In genomic region chr15:81745601-81746114, GRCm38 (mm10) we compare ENCODE assay signal across 7 mouse cellular contexts. TPM values are rescaled to one million over a fixed set of nuclear protein-coding genes. Genes with fewer than 3 reads are reported as not detected.
DNase-seq lines count a peak whose midpoint lies in the region; ATAC-seq and TF ChIP-seq lines count a peak whose summit lies in the region.

No protein-coding gene starts in this region.

- no peaks in the 10 kb centered on the region for H3K27me3 ChIP-seq in intestine, embryonic 15.5 days (replicated peaks)
- no peaks in the 10 kb centered on the region for H3K27me3 ChIP-seq in limb, embryonic 13.5 days
- no peaks in the 10 kb centered on the region for H3K27me3 ChIP-seq in midbrain, embryonic 13.5 days

- H3K4me2 ChIP-seq in intestine, embryonic 15.5 days (replicated peaks): peak overlapping the region; percentile 89
- peak overlapping the region; percentile 83 for H3K4me2 ChIP-seq in limb, embryonic 13.5 days (replicated peaks)
- H3K4me2 ChIP-seq in midbrain, embryonic 13.5 days (replicated peaks): peak overlapping the region; percentile 83

- H3K9me3 ChIP-seq in intestine, embryonic 15.5 days: no peaks in the 10 kb centered on the region
- H3K9me3 ChIP-seq in limb, embryonic 13.5 days: no peaks in the 10 kb centered on the region
- no peaks in the 10 kb centered on the region for H3K9me3 ChIP-seq in midbrain, embryonic 13.5 days

- H3K4me1 ChIP-seq in cortical plate, adult 2 months (ENCODE audit: control insufficient read depth, insufficient read depth, low read length): no peaks in the 10 kb centered on the region; the same call in 1 of the 2 replicates
- peaks cover 10% of the 10 kb centered on the region for H3K4me1 ChIP-seq in intestine, embryonic 15.5 days (replicated peaks)
- peaks cover 17% of the 10 kb centered on the region for H3K4me1 ChIP-seq in limb, embryonic 13.5 days
- peaks cover 31% of the 10 kb centered on the region for H3K4me1 ChIP-seq in midbrain, embryonic 13.5 days (replicated peaks)

- peak overlapping the region; percentile 94 for H3K9ac ChIP-seq in intestine, embryonic 15.5 days
- peak overlapping the region; percentile 97 for H3K9ac ChIP-seq in limb, embryonic 13.5 days
- peak overlapping the region; percentile 97 for H3K9ac ChIP-seq in midbrain, embryonic 13.5 days (replicated peaks)

- H3K4me3 ChIP-seq in cortical plate, adult 2 months (ENCODE audit: insufficient read depth, low read length): peak overlapping the region; percentile 79
- H3K4me3 ChIP-seq in intestine, embryonic 15.5 days (replicated peaks): peak overlapping the region; percentile 93
- H3K4me3 ChIP-seq in limb, embryonic 13.5 days: peak overlapping the region; percentile 92
- peak overlapping the region; percentile 87 for H3K4me3 ChIP-seq in midbrain, embryonic 13.5 days (replicated peaks)

- WGBS in intestine, embryonic 15.5 days: 1% methylated on average over 33 of the region's 33 CpGs
- WGBS in limb, embryonic 13.5 days: under 1% methylated on average over 33 of the region's 33 CpGs
- WGBS in midbrain, embryonic 13.5 days: under 1% methylated on average over 33 of the region's 33 CpGs

- peak overlapping the region; percentile 92 for H3K27ac ChIP-seq in cortical plate, adult 2 months (ENCODE audit: insufficient read depth, low read length)
- H3K27ac ChIP-seq in intestine, embryonic 15.5 days: peak overlapping the region; percentile 92
- peak overlapping the region; percentile 96 for H3K27ac ChIP-seq in limb, embryonic 13.5 days
- peak overlapping the region; percentile 95 for H3K27ac ChIP-seq in midbrain, embryonic 13.5 days

- H3K36me3 ChIP-seq in intestine, embryonic 15.5 days: no peaks in the 10 kb centered on the region
- no peaks in the 10 kb centered on the region for H3K36me3 ChIP-seq in limb, embryonic 13.5 days
- no peaks in the 10 kb centered on the region for H3K36me3 ChIP-seq in midbrain, embryonic 13.5 days

- DNase-seq in adipocyte (ENCODE audit: low spot score): peak; percentile 24
- DNase-seq in gastrocnemius, postnatal 4 days (ENCODE audit: low spot score in 2 of 2): peak; percentile 64 to 74
- DNase-seq in spleen, postnatal 4 days (ENCODE audit: low spot score in 2 of 2): peak; percentile 55 to 84

- TF ChIP-seq CTCF in cortical plate, adult 2 months (IDR thresholded peaks at IDR 0.05; ENCODE audit: extremely low read depth, insufficient read depth, low read length): no peak

- peak; percentile 70 for ATAC-seq in intestine, embryonic 15.5 days
- ATAC-seq in limb, embryonic 13.5 days (ENCODE audit: low FRiP score, low read depth): peak; percentile 78
- ATAC-seq in midbrain, embryonic 13.5 days: peak; percentile 87

- TF ChIP-seq POLR2A in cortical plate, adult 2 months (IDR thresholded peaks at IDR 0.05; ENCODE audit: extremely low read depth, insufficient read depth, low read length): no peak

RNA-seq across cellular contexts. Expression of gene Rangap1, which starts 0.3 kb away (rescaled TPM):
- polyA plus RNA-seq in cortical plate, adult 2 months (2012; rRNA removed): 151 and 154 TPM in 2 replicates
- total RNA-seq in gastrocnemius, postnatal 4 days (2021): 10 to 100 TPM; 37.9 to 38.5 TPM
- polyA plus RNA-seq in intestine, embryonic 15.5 days (2015; fragmentation: Nextera tagmentation; extraction: Ambion mirVana): 95.0 and 102 TPM in 2 replicates
- polyA plus RNA-seq in limb, embryonic 13.5 days (2015; fragmentation: Nextera tagmentation; extraction: Ambion mirVana): 98.8 and 107 TPM in 2 replicates
- polyA plus RNA-seq in midbrain, embryonic 13.5 days (2015; fragmentation: Nextera tagmentation; extraction: Ambion mirVana): 140 and 145 TPM in 2 replicates

RNA-seq across cellular contexts. Expression of gene Zc3h7b, which starts 0.8 kb away (rescaled TPM):
- polyA plus RNA-seq in cortical plate, adult 2 months (2012; rRNA removed): 89.7 and 93.8 TPM in 2 replicates
- total RNA-seq in gastrocnemius, postnatal 4 days (2021): 10 to 100 TPM; 54.8 to 54.9 TPM
- polyA plus RNA-seq in intestine, embryonic 15.5 days (2015; fragmentation: Nextera tagmentation; extraction: Ambion mirVana): 16.8 and 17.2 TPM in 2 replicates
- polyA plus RNA-seq in limb, embryonic 13.5 days (2015; fragmentation: Nextera tagmentation; extraction: Ambion mirVana): 39.5 and 40.4 TPM in 2 replicates
- polyA plus RNA-seq in midbrain, embryonic 13.5 days (2015; fragmentation: Nextera tagmentation; extraction: Ambion mirVana): 41.6 and 48.4 TPM in 2 replicates

RNA-seq across cellular contexts. Expression of gene Chadl, which starts 48.6 kb away (rescaled TPM):
- 22.3 and 23.6 TPM in 2 replicates for polyA plus RNA-seq in cortical plate, adult 2 months (2012; rRNA removed)
- 1 to 10 TPM; 3.7 to 5.2 TPM for total RNA-seq in gastrocnemius, postnatal 4 days (2021)
- polyA plus RNA-seq in intestine, embryonic 15.5 days (2015; fragmentation: Nextera tagmentation; extraction: Ambion mirVana): 2.8 and 2.9 TPM in 2 replicates
- 15.5 and 17.1 TPM in 2 replicates for polyA plus RNA-seq in limb, embryonic 13.5 days (2015; fragmentation: Nextera tagmentation; extraction: Ambion mirVana)
- polyA plus RNA-seq in midbrain, embryonic 13.5 days (2015; fragmentation: Nextera tagmentation; extraction: Ambion mirVana): 9.6 and 11.9 TPM in 2 replicates

RNA-seq across cellular contexts. Expression of gene Tef, which starts 56.6 kb away (rescaled TPM):
- 318 and 326 TPM in 2 replicates for polyA plus RNA-seq in cortical plate, adult 2 months (2012; rRNA removed)
- 100 to 1,000 TPM; 112 to 117 TPM for total RNA-seq in gastrocnemius, postnatal 4 days (2021)
- 15.9 and 17.7 TPM in 2 replicates for polyA plus RNA-seq in intestine, embryonic 15.5 days (2015; fragmentation: Nextera tagmentation; extraction: Ambion mirVana)
- polyA plus RNA-seq in limb, embryonic 13.5 days (2015; fragmentation: Nextera tagmentation; extraction: Ambion mirVana): 25.4 and 26.0 TPM in 2 replicates
- 21.5 and 23.3 TPM in 2 replicates for polyA plus RNA-seq in midbrain, embryonic 13.5 days (2015; fragmentation: Nextera tagmentation; extraction: Ambion mirVana)

Comparison
In these comparisons a context has a peak if more than half of its experiments do, and no peak if none do; other contexts are left out.
1. Peak in every context shown above with its lines: DNase-seq, ATAC-seq, H3K4me3 ChIP-seq and H3K27ac ChIP-seq.